Mouse (Mus musculus) neural tube, embryonic 12.5 days (tissue): ENCODE data around the gene Rbm4b. TPM values are rescaled to one million over a fixed set of nuclear protein-coding genes. Genes with fewer than 3 reads are reported as not detected.

Source experiments
- ATAC-seq: fragments of 200-750 bp; cut with Nextera tagmentation; 2 replicates; pipeline ENCODE4 v1.8.0; 2017; ENCODE audit warnings: low read depth, mild to moderate bottlenecking, moderate TSS enrichment, moderate library complexity; ENCODE audit not compliant: low FRiP score
- H3K27ac ChIP-seq: fragments of 300-500 bp; sonication (generic); 2 replicates; pipeline ENCODE4 v1.5.1; 2016
- H3K27me3 ChIP-seq: fragments of 300-500 bp; sonication (generic); replicated peaks from 2 replicates; pipeline ENCODE4 v1.6.1; 2016; ENCODE audit warnings: mild to moderate bottlenecking
- H3K36me3 ChIP-seq: fragments of 300-500 bp; sonication (generic); 2 replicates; pipeline ENCODE4 v1.6.1; 2016; ENCODE audit warnings: mild to moderate bottlenecking
- H3K4me1 ChIP-seq: fragments of 300-500 bp; sonication (generic); 2 replicates; pipeline ENCODE4 v1.6.1; 2016
- H3K4me2 ChIP-seq: fragments of 300-500 bp; sonication (generic); replicated peaks from 2 replicates; pipeline ENCODE4 v1.6.1; 2016; ENCODE audit warnings: mild to moderate bottlenecking
- H3K4me3 ChIP-seq: fragments of 300-500 bp; sonication (generic); 2 replicates; pipeline ENCODE4 v1.5.1; 2016
- H3K9ac ChIP-seq: fragments of 300-500 bp; sonication (generic); 2 replicates; pipeline ENCODE4 v1.6.1; 2016; ENCODE audit warnings: mild to moderate bottlenecking
- H3K9me3 ChIP-seq: fragments of 300-500 bp; sonication (generic); 2 replicates; pipeline ENCODE4 v1.6.1; 2016; ENCODE audit warnings: mild to moderate bottlenecking
- WGBS: fragments of 180-500 bp; shearing (Covaris S2); methylation state at CpG from one replicate; pipeline ENCODE4 v1.1.7; 2016; 5-methylcytosine and 5-hydroxymethylcytosine counted together
- polyA plus RNA-seq: library from polyadenylated mRNA; unstranded; fragments of >200 nt; fragmentation: Nextera tagmentation; extraction: Ambion mirVana; gene quantifications from 2 replicates; pipeline ENCODE4 v1.2.1, GENCODE M21; 2016

Gene Rbm4b
- polyA plus RNA-seq, 1 experiment from 2014 or later: 157 TPM

GRCm38 (mm10) chr19:4720112-4720511, 36.2 kb upstream of the Rbm4b start:
- Histone ChIP-seq H3K4me3 (no peak overlapping the region), H3K27me3 (no peaks in the 10 kb centered on the region), H3K27ac (no peak overlapping the region), H3K4me2 (no peak overlapping the region), H3K9me3 (no peaks in the 10 kb centered on the region), H3K4me1 (peaks cover 10% of the 10 kb centered on the region), H3K36me3 (peaks cover 48% of the 10 kb centered on the region), H3K9ac (no peak overlapping the region)
- no peak for ATAC-seq
- 88% methylated on average over 15 of the region's 15 CpGs for WGBS

- peaks cover 10% of the 10 kb centered on the region for H3K4me1 ChIP-seq
- no peak overlapping the region for H3K27ac ChIP-seq
- H3K36me3 ChIP-seq: peaks cover 53% of the 10 kb centered on the region
- no peak overlapping the region for H3K4me3 ChIP-seq
- H3K4me2 ChIP-seq: no peak overlapping the region
- 21% methylated on average over 11 of the region's 11 CpGs for WGBS
- H3K9me3 ChIP-seq: no peaks in the 10 kb centered on the region
- no peaks in the 10 kb centered on the region for H3K27me3 ChIP-seq
- no peak for ATAC-seq
- H3K9ac ChIP-seq: no peak overlapping the region
Measured at GRCm38 (mm10) chr19:4720671-4721244, 35.5 kb upstream of the Rbm4b start.

- H3K27me3 ChIP-seq: no peaks in the 10 kb centered on the region
- H3K4me2 ChIP-seq: no peak overlapping the region
- no peaks in the 10 kb centered on the region for H3K4me1 ChIP-seq
- 87% methylated on average over 9 of the region's 9 CpGs for WGBS
- no peak overlapping the region for H3K4me3 ChIP-seq
- no peak for ATAC-seq
- no peaks in the 10 kb centered on the region for H3K9me3 ChIP-seq
- H3K27ac ChIP-seq: no peak overlapping the region
- no peak overlapping the region for H3K9ac ChIP-seq
- peaks cover 89% of the 10 kb centered on the region for H3K36me3 ChIP-seq
Measured at GRCm38 (mm10) chr19:4729186-4729585, 27.1 kb upstream of the Rbm4b start.

DNA sequence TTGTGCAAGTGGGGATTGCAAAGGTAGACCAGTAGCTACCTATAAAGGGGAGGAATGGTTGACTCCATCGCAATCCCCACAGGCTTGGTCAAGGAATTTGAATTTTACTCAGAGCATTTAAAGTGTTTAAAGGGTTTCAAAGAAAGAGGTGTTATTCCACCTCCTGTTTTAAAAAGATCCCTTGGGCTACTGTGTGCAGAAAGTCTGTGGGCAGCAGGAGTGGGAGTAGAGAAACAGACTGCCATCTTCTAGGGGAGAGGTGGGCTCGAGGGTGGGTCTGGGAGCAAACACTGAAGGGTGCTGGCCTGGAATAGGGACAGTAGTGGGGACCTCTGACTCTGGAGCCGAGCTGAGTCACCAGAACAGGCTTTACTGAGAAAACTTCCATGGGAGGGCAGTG, 23.2 kb upstream of the Rbm4b start:
- no peaks in the 10 kb centered on the region for H3K4me1 ChIP-seq
- no peak overlapping the region for H3K9ac ChIP-seq
- H3K4me3 ChIP-seq: no peak overlapping the region
- 85% methylated on average over 3 of the region's 3 CpGs for WGBS
- H3K27me3 ChIP-seq: no peaks in the 10 kb centered on the region
- H3K4me2 ChIP-seq: no peak overlapping the region
- ATAC-seq: no peak
- H3K36me3 ChIP-seq: peaks cover 79% of the 10 kb centered on the region
- no peak overlapping the region for H3K27ac ChIP-seq
- H3K9me3 ChIP-seq: no peaks in the 10 kb centered on the region

GRCm38 (mm10) chr19:4737866-4738265, 18.4 kb upstream of the Rbm4b start:
- 94% methylated on average over 13 of the region's 13 CpGs for WGBS
- Histone ChIP-seq H3K9me3 (no peaks in the 10 kb centered on the region), H3K4me1 (no peaks in the 10 kb centered on the region), H3K27ac (no peak overlapping the region), H3K4me2 (no peak overlapping the region), H3K9ac (no peak overlapping the region), H3K27me3 (no peaks in the 10 kb centered on the region), H3K4me3 (no peak overlapping the region), H3K36me3 (peaks cover 82% of the 10 kb centered on the region)
- ATAC-seq: no peak

DNA sequence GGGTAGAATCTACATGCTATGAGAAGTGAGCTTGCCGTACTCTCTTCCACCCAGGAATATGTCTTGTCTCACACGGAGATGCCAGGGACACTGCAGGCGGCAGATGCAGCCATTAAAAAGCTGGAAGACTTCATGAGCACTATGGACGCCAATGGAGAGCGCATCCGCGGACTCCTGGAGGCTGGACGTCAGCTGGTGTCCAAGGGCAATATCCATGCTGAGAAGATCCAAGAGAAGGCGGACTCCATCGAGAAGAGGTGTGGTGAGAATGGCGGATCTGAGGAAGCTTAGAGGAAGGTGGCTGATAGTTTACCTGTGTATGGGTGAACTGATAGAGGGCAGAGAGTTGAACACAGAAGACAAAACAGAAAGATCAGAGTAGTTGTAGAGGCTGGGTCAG, 17.2 kb upstream of the Rbm4b start:
- no peak overlapping the region for H3K27ac ChIP-seq
- H3K36me3 ChIP-seq: peaks cover 74% of the 10 kb centered on the region
- H3K4me3 ChIP-seq: no peak overlapping the region
- WGBS: 90% methylated on average over 11 of the region's 11 CpGs
- ATAC-seq: no peak
- no peaks in the 10 kb centered on the region for H3K27me3 ChIP-seq
- H3K9ac ChIP-seq: no peak overlapping the region
- H3K4me1 ChIP-seq: no peaks in the 10 kb centered on the region
- no peaks in the 10 kb centered on the region for H3K9me3 ChIP-seq
- no peak overlapping the region for H3K4me2 ChIP-seq

DNA sequence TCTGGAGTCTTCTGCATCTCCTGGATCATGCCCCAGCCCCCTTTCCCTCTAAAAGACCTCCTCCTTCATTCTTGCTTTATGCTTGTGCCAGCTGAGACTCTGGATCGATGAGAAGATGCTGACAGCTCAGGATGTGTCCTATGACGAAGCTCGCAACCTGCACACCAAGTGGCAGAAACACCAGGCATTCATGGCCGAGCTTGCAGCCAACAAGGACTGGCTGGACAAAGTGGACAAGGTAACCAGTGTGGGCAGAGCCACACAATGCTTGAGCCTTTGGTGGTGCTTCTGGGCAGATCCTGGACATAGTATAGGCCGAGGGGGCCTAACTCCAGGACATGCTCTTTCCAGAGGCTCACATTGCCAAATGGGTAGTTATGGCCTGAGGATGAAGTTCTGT, 16.5 kb upstream of the Rbm4b start:
- Histone ChIP-seq H3K27me3 (no peaks in the 10 kb centered on the region), H3K27ac (no peak overlapping the region), H3K4me3 (no peak overlapping the region), H3K9me3 (no peaks in the 10 kb centered on the region), H3K4me2 (no peak overlapping the region), H3K4me1 (no peaks in the 10 kb centered on the region), H3K9ac (no peak overlapping the region), H3K36me3 (peaks cover 74% of the 10 kb centered on the region)
- no peak for ATAC-seq
- 93% methylated on average over 5 of the region's 5 CpGs for WGBS

DNA sequence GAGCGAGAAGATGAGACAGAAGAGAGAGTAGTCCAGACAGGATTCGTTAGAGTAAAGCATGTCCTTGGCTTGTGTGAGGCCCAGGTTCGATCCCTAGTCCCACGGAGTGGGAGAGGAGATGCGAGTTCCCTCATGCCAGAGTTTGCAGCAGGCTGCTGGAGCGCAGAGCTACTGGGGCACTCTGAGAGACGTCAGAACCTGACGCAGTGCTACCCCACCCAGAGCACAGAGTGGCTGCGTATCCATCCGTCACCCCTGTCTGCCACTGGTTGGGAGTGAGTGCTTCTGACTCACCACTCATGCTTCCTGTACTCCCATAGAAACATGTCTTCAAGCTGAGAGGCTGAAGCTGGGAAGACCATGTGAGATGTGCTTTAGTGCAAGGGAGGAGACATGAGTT, 14.8 kb upstream of the Rbm4b start:
- 87% methylated on average over 10 of the region's 10 CpGs for WGBS
- ATAC-seq: no peak
- Histone ChIP-seq H3K4me2 (no peak overlapping the region), H3K9ac (no peak overlapping the region), H3K27me3 (no peaks in the 10 kb centered on the region), H3K4me3 (no peak overlapping the region), H3K27ac (no peak overlapping the region), H3K36me3 (peaks cover 86% of the 10 kb centered on the region), H3K9me3 (no peaks in the 10 kb centered on the region), H3K4me1 (no peaks in the 10 kb centered on the region)

GRCm38 (mm10) chr19:4742229-4742628, 14.1 kb upstream of the Rbm4b start:
- H3K36me3 ChIP-seq: peaks cover 89% of the 10 kb centered on the region
- H3K27me3 ChIP-seq: no peaks in the 10 kb centered on the region
- H3K4me1 ChIP-seq: no peaks in the 10 kb centered on the region

GRCm38 (mm10) chr19:4743524-4743923, 12.8 kb upstream of the Rbm4b start:
- Histone ChIP-seq H3K4me3 (no peak overlapping the region), H3K9me3 (no peaks in the 10 kb centered on the region), H3K4me1 (no peaks in the 10 kb centered on the region), H3K36me3 (peaks cover 89% of the 10 kb centered on the region), H3K9ac (no peak overlapping the region), H3K27ac (no peak overlapping the region), H3K27me3 (no peaks in the 10 kb centered on the region), H3K4me2 (no peak overlapping the region)
- WGBS: 44% methylated on average over 5 of the region's 5 CpGs
- no peak for ATAC-seq

More at GRCm38 (mm10) chr19:4742229-4742628, 14.1 kb upstream of the Rbm4b start:
- Histone ChIP-seq H3K4me2 (no peak overlapping the region), H3K9me3 (no peaks in the 10 kb centered on the region), H3K4me3 (no peak overlapping the region), H3K9ac (no peak overlapping the region), H3K27ac (no peak overlapping the region)
- 88% methylated on average over 6 of the region's 6 CpGs for WGBS
- no peak for ATAC-seq

GRCm38 (mm10) chr19:4744026-4744425, 12.3 kb upstream of the Rbm4b start:
- Histone ChIP-seq H3K27me3 (no peaks in the 10 kb centered on the region), H3K36me3 (peaks cover 90% of the 10 kb centered on the region), H3K4me3 (no peak overlapping the region), H3K9me3 (no peaks in the 10 kb centered on the region), H3K4me1 (no peaks in the 10 kb centered on the region), H3K4me2 (no peak overlapping the region), H3K27ac (no peak overlapping the region), H3K9ac (no peak overlapping the region)
- 86% methylated on average over 14 of the region's 14 CpGs for WGBS
- no peak for ATAC-seq

- ATAC-seq: no peak
- no peak overlapping the region for H3K4me2 ChIP-seq
- H3K4me1 ChIP-seq: no peaks in the 10 kb centered on the region
- no peaks in the 10 kb centered on the region for H3K27me3 ChIP-seq
- no peaks in the 10 kb centered on the region for H3K9me3 ChIP-seq
- H3K27ac ChIP-seq: no peak overlapping the region
- no peak overlapping the region for H3K9ac ChIP-seq
- H3K4me3 ChIP-seq: no peak overlapping the region
- 87% methylated on average over 9 of the region's 9 CpGs for WGBS
- peaks cover 90% of the 10 kb centered on the region for H3K36me3 ChIP-seq
Measured at GRCm38 (mm10) chr19:4745057-4745456, 11.2 kb upstream of the Rbm4b start.

DNA sequence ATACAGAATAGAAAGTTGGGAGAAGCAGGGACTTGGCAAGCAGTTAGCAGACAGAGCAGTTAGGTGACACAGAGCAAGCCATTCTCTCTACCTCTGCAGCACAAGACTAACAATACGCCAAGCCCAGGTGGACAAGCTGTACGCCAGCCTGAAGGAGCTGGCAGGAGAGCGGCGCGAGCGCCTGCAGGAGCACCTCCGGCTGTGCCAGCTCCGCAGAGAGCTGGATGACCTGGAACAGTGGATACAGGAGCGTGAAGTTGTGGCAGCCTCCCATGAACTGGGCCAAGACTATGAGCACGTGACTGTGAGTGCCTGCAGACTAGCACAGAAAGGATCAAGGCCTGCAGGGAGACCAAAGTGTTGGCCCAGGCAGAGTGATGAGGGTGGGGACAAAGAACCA, 10.6 kb upstream of the Rbm4b start:
- Histone ChIP-seq H3K4me2 (no peak overlapping the region), H3K27ac (no peak overlapping the region), H3K9me3 (no peaks in the 10 kb centered on the region), H3K36me3 (peaks cover 90% of the 10 kb centered on the region), H3K9ac (no peak overlapping the region), H3K4me1 (no peaks in the 10 kb centered on the region), H3K27me3 (no peaks in the 10 kb centered on the region), H3K4me3 (no peak overlapping the region)
- ATAC-seq: no peak
- WGBS: 95% methylated on average over 10 of the region's 10 CpGs
